Mouse (Mus musculus): Measurements from ENCODE around the gene Tnfsf18. TPM values are rescaled to one million over a fixed set of nuclear protein-coding genes. Genes with fewer than 3 reads are reported as not detected.

Tnfsf18 gene
- total and polyA plus RNA-seq, 3 experiments, result not detected

GRCm38 (mm10) chr1:161482211-161482610 is 12.2 kb upstream of the Tnfsf18 start:
- Histone ChIP-seq H3K4me3 (ENCODE audit: control insufficient read depth in 1 of 2, insufficient read depth in 1 of 2, low read depth in 2 of 2, low read length in 2 of 2) (no peak overlapping the region), H3K4me1 (ENCODE audit: control insufficient read depth in 1 of 2, insufficient read depth in 2 of 2, low read length in 2 of 2) (no peaks in the 10 kb centered on the region), H3K79me2 (ENCODE audit: control insufficient read depth, insufficient read depth, low read length, poor library complexity) (no peaks in the 10 kb centered on the region), H3K36me3 (ENCODE audit: control insufficient read depth in 1 of 2, insufficient read depth in 2 of 2, low read length in 2 of 2) (no peaks in the 10 kb centered on the region), H3K9me3 (replicated peaks; ENCODE audit: insufficient read depth, low read length) (no peaks in the 10 kb centered on the region), H3K27me3 (ENCODE audit: control insufficient read depth in 1 of 2, insufficient read depth in 2 of 2, low read length in 2 of 2) (no peaks in the 10 kb centered on the region), H3K27ac (ENCODE audit: control insufficient read depth, low read depth, low read length) (no peak overlapping the region), H3K9ac (ENCODE audit: control insufficient read depth, low read depth, low read length, poor library complexity, severe bottlenecking) (no peak overlapping the region)
- TF ChIP-seq TAL1 (IDR thresholded peaks at IDR 0.05; ENCODE audit: low read length) (no peak), TBP (IDR thresholded peaks at IDR 0.05; ENCODE audit: low read depth, low read length) (no peak), MYB (IDR thresholded peaks at IDR 0.05; ENCODE audit: low read depth, low read length) (no peak), USF2 (IDR thresholded peaks at IDR 0.05; ENCODE audit: borderline replicate concordance in 1 of 2, insufficient read depth in 1 of 2, low read depth in 1 of 2, low read length in 2 of 2) (no peak), GATA1 (IDR thresholded peaks at IDR 0.05; ENCODE audit: low read depth, low read length) (no peak), MYC (IDR thresholded peaks at IDR 0.05; ENCODE audit: low read depth, low read length) (no peak), SMC3 (IDR thresholded peaks at IDR 0.05; ENCODE audit: low read depth, low read length) (no peak), GABPA (IDR thresholded peaks at IDR 0.05; ENCODE audit: low read depth, low read length) (no peak), MAZ (IDR thresholded peaks at IDR 0.05; ENCODE audit: low read depth, low read length) (no peak), ETS1 (IDR thresholded peaks at IDR 0.05; ENCODE audit: low read depth, low read length) (no peak), MXI1 (IDR thresholded peaks at IDR 0.05; ENCODE audit: low read depth, low read length) (no peak), EP300 (IDR thresholded peaks at IDR 0.05; ENCODE audit: low read depth in 1 of 2, low read length in 2 of 2) (no peak), MAFK (IDR thresholded peaks at IDR 0.05; ENCODE audit: borderline replicate concordance, low read depth, low read length) (no peak), ZC3H11A (IDR thresholded peaks at IDR 0.05; ENCODE audit: low read depth, low read length) (no peak), POLR2AphosphoS2 (IDR thresholded peaks at IDR 0.05; ENCODE audit: low read length) (no peak), NELFE (IDR thresholded peaks at IDR 0.05; ENCODE audit: low read depth, low read length) (no peak)
- DNase-seq (ENCODE audit: low read depth, low spot score), result no peak

DNA sequence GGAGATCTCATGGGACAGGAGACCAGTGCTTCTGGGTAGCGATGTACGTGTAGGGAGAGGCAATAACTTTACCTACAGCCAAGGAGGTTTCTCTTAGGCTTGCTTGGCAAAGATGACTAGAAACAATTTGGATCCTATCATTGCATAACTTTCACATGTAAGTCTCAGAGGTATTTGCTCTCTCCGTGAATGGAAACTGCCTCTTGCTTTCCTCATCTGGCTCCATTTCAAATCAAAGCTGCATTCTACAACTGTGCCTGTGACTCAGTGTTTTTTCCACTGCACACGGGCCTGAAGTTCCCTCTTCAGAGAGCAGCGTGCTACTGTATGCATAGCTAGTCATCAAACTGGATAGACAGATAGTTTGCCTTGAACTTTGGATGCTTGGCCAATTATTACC is 7.4 kb upstream of the Tnfsf18 start:
- H3K4me1 ChIP-seq (ENCODE audit: control insufficient read depth in 1 of 2, insufficient read depth in 2 of 2, low read length in 2 of 2), result no peaks in the 10 kb centered on the region
- H3K9me3 ChIP-seq (replicated peaks; ENCODE audit: insufficient read depth, low read length), result no peaks in the 10 kb centered on the region
- no peak for DNase-seq (ENCODE audit: low read depth, low spot score)
- H3K27ac ChIP-seq (ENCODE audit: control insufficient read depth, low read depth, low read length), result no peak overlapping the region
- no peak overlapping the region for H3K9ac ChIP-seq (ENCODE audit: control insufficient read depth, low read depth, low read length, poor library complexity, severe bottlenecking)
- H3K4me3 ChIP-seq (ENCODE audit: control insufficient read depth in 1 of 2, insufficient read depth in 1 of 2, low read depth in 2 of 2, low read length in 2 of 2), result no peak overlapping the region
- no peaks in the 10 kb centered on the region for H3K27me3 ChIP-seq (ENCODE audit: control insufficient read depth in 1 of 2, insufficient read depth in 2 of 2, low read length in 2 of 2)
- H3K36me3 ChIP-seq (ENCODE audit: control insufficient read depth in 1 of 2, insufficient read depth in 2 of 2, low read length in 2 of 2), result no peaks in the 10 kb centered on the region
- no peaks in the 10 kb centered on the region for H3K79me2 ChIP-seq (ENCODE audit: control insufficient read depth, insufficient read depth, low read length, poor library complexity)
- TF ChIP-seq UBTF (IDR thresholded peaks at IDR 0.05; ENCODE audit: borderline replicate concordance, insufficient read depth, low read depth, low read length), result no peak
- no peak for TF ChIP-seq POLR2AphosphoS5 (IDR thresholded peaks at IDR 0.05; ENCODE audit: borderline replicate concordance, low read depth, low read length)
- no peak for TF ChIP-seq BHLHE40 (IDR thresholded peaks at IDR 0.05; ENCODE audit: borderline replicate concordance, low read depth, low read length)
- TF ChIP-seq TBP (IDR thresholded peaks at IDR 0.05; ENCODE audit: low read depth, low read length), result no peak
- TF ChIP-seq USF1 (IDR thresholded peaks at IDR 0.05; ENCODE audit: low read depth, low read length), result no peak
- TF ChIP-seq ZNF384 (IDR thresholded peaks at IDR 0.05; ENCODE audit: low read depth, low read length), result no peak
- TF ChIP-seq SIN3A (IDR thresholded peaks at IDR 0.05; ENCODE audit: low read length), result no peak
- no peak for TF ChIP-seq MXI1 (IDR thresholded peaks at IDR 0.05; ENCODE audit: low read depth, low read length)

All from MEL (cell line).